Comparison of ENCODE assay signal across 7 mouse cellular contexts in genomic region chr12:44221651-44222356, GRCm38 (mm10). TPM values are rescaled to one million over a fixed set of nuclear protein-coding genes. Genes with fewer than 3 reads are reported as not detected.
DNase-seq lines count a peak whose midpoint lies in the region; ATAC-seq and TF ChIP-seq lines count a peak whose summit lies in the region.

No protein-coding gene starts in this region.

- H3K27ac ChIP-seq in ES-E14 (ENCODE audit: insufficient read depth, low read depth, low read length, poor library complexity, severe bottlenecking), result no peak overlapping the region
- no peak overlapping the region for H3K27ac ChIP-seq in cortical plate, adult 2 months (ENCODE audit: insufficient read depth, low read length)
- H3K27ac ChIP-seq in heart, embryonic 10.5 days, result peak overlapping the region; percentile 89
- H3K27ac ChIP-seq in kidney, postnatal 0 days, result no peak overlapping the region

- H3K4me1 ChIP-seq in ES-E14 (ENCODE audit: control insufficient read depth in 2 of 2, insufficient read depth in 2 of 2, low read length in 2 of 2, poor library complexity in 1 of 2), result peaks cover 0 to 2% of the 10 kb centered on the region in 2 experiments; a peak in 1 of 4 replicates
- no peaks in the 10 kb centered on the region for H3K4me1 ChIP-seq in cortical plate, adult 2 months (ENCODE audit: control insufficient read depth, insufficient read depth, low read length)
- no peaks in the 10 kb centered on the region for H3K4me1 ChIP-seq in heart, embryonic 10.5 days
- H3K4me1 ChIP-seq in kidney, postnatal 0 days (replicated peaks; ENCODE audit: insufficient read depth, low read length), result no peaks in the 10 kb centered on the region

- H3K36me3 ChIP-seq in ES-E14 (ENCODE audit: control insufficient read depth, insufficient read depth, low read length, poor library complexity, severe bottlenecking), result no peaks in the 10 kb centered on the region
- H3K36me3 ChIP-seq in heart, embryonic 10.5 days, result no peaks in the 10 kb centered on the region
- no peaks in the 10 kb centered on the region for H3K36me3 ChIP-seq in kidney, postnatal 0 days (ENCODE audit: insufficient read depth, low read length)

- H3K4me3 ChIP-seq in ES-E14 (ENCODE audit: insufficient read depth in 1 of 2, low read depth in 1 of 2, low read length in 2 of 2, poor library complexity in 1 of 2, severe bottlenecking in 1 of 2), result peak overlapping the region; percentile 69 to 78
- peak overlapping the region; percentile 38 for H3K4me3 ChIP-seq in cortical plate, adult 2 months (ENCODE audit: insufficient read depth, low read length)
- peak overlapping the region; percentile 75 for H3K4me3 ChIP-seq in heart, embryonic 10.5 days
- peak overlapping the region; percentile 67 for H3K4me3 ChIP-seq in kidney, postnatal 0 days (replicated peaks; ENCODE audit: low read depth, low read length)

- ATAC-seq in kidney, postnatal 0 days (replicated peaks; ENCODE audit: low FRiP score, low read depth), result peak; percentile 33; the same call in 1 of the 2 replicates

- in situ Hi-C loops in ES-E14 (cut with MboI; ENCODE audit: low sequenced_read_pairs in 2 of 2, unreplicated experiment in 2 of 2), result no loop called here

- WGBS in heart, embryonic 10.5 days, result 2% methylated on average over 89 of the region's 89 CpGs
- 2% methylated on average over 84 of the region's 89 CpGs for WGBS in kidney, postnatal 0 days

- peak; percentile 26 for DNase-seq in CD4-positive, CD25-positive, alpha-beta regulatory T cell, adult 2 months (ENCODE audit: low read depth, low spot score)
- DNase-seq in ES-E14 (ENCODE audit: low read depth, low spot score), result no peak
- DNase-seq in heart, embryonic 10.5 days (ENCODE audit: low spot score), result no peak
- DNase-seq in kidney, postnatal 0 days (ENCODE audit: low spot score), result no peak
- peak; percentile 24 for DNase-seq in lung, postnatal 10 days
- DNase-seq in right cerebral cortex, postnatal 4 days, result peak; percentile 38

- TF ChIP-seq CTCF in cortical plate, adult 2 months (IDR thresholded peaks at IDR 0.05; ENCODE audit: extremely low read depth, insufficient read depth, low read length), result no peak
- no peak for TF ChIP-seq CTCF in kidney, postnatal 0 days (IDR thresholded peaks at IDR 0.05; ENCODE audit: low read depth)

- no peak for TF ChIP-seq POLR2A in cortical plate, adult 2 months (IDR thresholded peaks at IDR 0.05; ENCODE audit: extremely low read depth, insufficient read depth, low read length)

- no peaks in the 10 kb centered on the region for H3K9me3 ChIP-seq in ES-E14 (ENCODE audit: control insufficient read depth, insufficient read depth, low read depth, low read length)
- no peaks in the 10 kb centered on the region for H3K9me3 ChIP-seq in heart, embryonic 10.5 days
- no peaks in the 10 kb centered on the region for H3K9me3 ChIP-seq in kidney, postnatal 0 days (replicated peaks; ENCODE audit: low read length)

- peak overlapping the region; percentile 94 for H3K4me2 ChIP-seq in kidney, postnatal 0 days (ENCODE audit: low read length)

- H3K9ac ChIP-seq in ES-E14 (ENCODE audit: insufficient read depth, low read depth, low read length, poor library complexity, severe bottlenecking), result peak overlapping the region; percentile 71
- peak overlapping the region; percentile 78 for H3K9ac ChIP-seq in kidney, postnatal 0 days (ENCODE audit: low read depth, low read length)

- H3K27me3 ChIP-seq in heart, embryonic 10.5 days (ENCODE audit: insufficient read depth, poor library complexity, severe bottlenecking), result no peaks in the 10 kb centered on the region
- H3K27me3 ChIP-seq in kidney, postnatal 0 days (ENCODE audit: insufficient read depth, low read length), result no peaks in the 10 kb centered on the region

TF ChIP-seq in ES-E14, 5 proteins besides CTCF, POLR2A, EP300 and RAD21:
- TF ChIP-seq MAFK (IDR thresholded peaks at IDR 0.05; ENCODE audit: insufficient read depth, low read depth, low read length) (no peak), HCFC1 (IDR thresholded peaks at IDR 0.05; ENCODE audit: borderline replicate concordance, insufficient read depth, low read length) (no peak), ZC3H11A (IDR thresholded peaks at IDR 0.05; ENCODE audit: borderline replicate concordance, low read depth, low read length) (no peak), CHD2 (IDR thresholded peaks at IDR 0.05; ENCODE audit: low read depth, low read length) (no peak), ZNF384 (IDR thresholded peaks at IDR 0.05; ENCODE audit: low read depth, low read length) (no peak)

RNA-seq across cellular contexts. Expression of gene Pnpla8, which starts 0.6 kb away (rescaled TPM):
- total RNA-seq in ES-E14 (2012; rRNA removed), result 23.6 and 25.2 TPM in 2 replicates
- polyA plus RNA-seq in cortical plate, adult 2 months (2012; rRNA removed), result 85.4 and 90.8 TPM in 2 replicates
- polyA plus RNA-seq in heart, embryonic 10.5 days (2016; fragmentation: Nextera tagmentation; extraction: Ambion mirVana), result 48.8 and 53.7 TPM in 2 replicates
- polyA plus RNA-seq in kidney, postnatal 0 days (2015; fragmentation: Nextera tagmentation; extraction: Ambion mirVana), result 91.9 and 97.1 TPM in 2 replicates

RNA-seq across cellular contexts. Expression of gene Dnajb9, which starts 11.7 kb away (rescaled TPM):
- 9.5 and 12.2 TPM in 2 replicates for total RNA-seq in ES-E14 (2012; rRNA removed)
- 25.0 and 25.2 TPM in 2 replicates for polyA plus RNA-seq in cortical plate, adult 2 months (2012; rRNA removed)
- 23.1 and 23.2 TPM in 2 replicates for polyA plus RNA-seq in heart, embryonic 10.5 days (2016; fragmentation: Nextera tagmentation; extraction: Ambion mirVana)
- polyA plus RNA-seq in kidney, postnatal 0 days (2015; fragmentation: Nextera tagmentation; extraction: Ambion mirVana), result 38.9 and 39.0 TPM in 2 replicates

Comparison
In these comparisons a context has a peak if more than half of its experiments do, and no peak if none do; other contexts are left out.
1. DNase-seq: peak in CD4-positive, CD25-positive, alpha-beta regulatory T cell, adult 2 months (single experiment), lung, postnatal 10 days (single experiment) and right cerebral cortex, postnatal 4 days (single experiment); none in ES-E14 (single experiment), heart, embryonic 10.5 days (single experiment) and kidney, postnatal 0 days (single experiment).
2. Peak in every context shown above with its lines, with median percentiles within 50 percentile points of each other: H3K4me3 ChIP-seq.